Mouse (Mus musculus) liver, adult 2 months (tissue): ENCODE measurements around the gene Sbpl. TPM values are rescaled to one million over a fixed set of nuclear protein-coding genes. Genes with fewer than 3 reads are reported as not detected.

Source experiments
- DNase-seq: peaks from one replicate; pipeline ENCODE4 v3.0.0-alpha.2; 2011; ENCODE audit warnings: low read depth, low spot score; ENCODE audit errors: extremely low read depth
- H3K27ac ChIP-seq: fragments of 200-500 bp; replicated peaks from 2 replicates; pipeline ENCODE4 v1.5.1; 2012; ENCODE audit warnings: low read depth, mild to moderate bottlenecking, control low read depth, inconsistent platforms, low read length; ENCODE audit not compliant: insufficient read depth
- H3K27me3 ChIP-seq: fragments of 200-500 bp; 2 replicates; pipeline ENCODE4 v1.6.1; 2012; ENCODE audit warnings: mild to moderate bottlenecking, moderate library complexity, low read length, inconsistent platforms; ENCODE audit not compliant: control insufficient read depth, insufficient read depth
- H3K36me3 ChIP-seq: fragments of 200-500 bp; 2 replicates; pipeline ENCODE4 v1.6.1; 2012; ENCODE audit warnings: low read length, inconsistent platforms; ENCODE audit not compliant: control insufficient read depth, insufficient read depth
- H3K4me1 ChIP-seq: fragments of 200-500 bp; 2 replicates; pipeline ENCODE4 v1.6.1; 2011; ENCODE audit warnings: low read length; ENCODE audit not compliant: control insufficient read depth, insufficient read depth
- H3K4me3 ChIP-seq: fragments of 200-500 bp; 2 replicates; pipeline ENCODE4 v1.5.1; 2011; ENCODE audit warnings: low read depth, mild to moderate bottlenecking, control low read depth, low read length, moderate library complexity; ENCODE audit not compliant: insufficient read depth
- H3K79me2 ChIP-seq: fragments of 200-500 bp; 2 replicates; pipeline ENCODE4 v1.6.1; 2012; ENCODE audit warnings: inconsistent platforms, mild to moderate bottlenecking, low read length, moderate library complexity; ENCODE audit not compliant: control insufficient read depth, insufficient read depth
- H3K9ac ChIP-seq: fragments of 200-500 bp; 2 replicates; pipeline ENCODE4 v1.6.1; 2012; ENCODE audit warnings: low read depth, mild to moderate bottlenecking, control low read depth, inconsistent platforms, low read length
- CTCF ChIP-seq: fragments of 200-500 bp; IDR thresholded peaks from 2 replicates; pipeline ENCODE4 v1.5.1; 2011; ENCODE audit warnings: low read depth, low read length, control low read depth
- POLR2A ChIP-seq: fragments of 200-500 bp; IDR thresholded peaks from 2 replicates; pipeline ENCODE4 v1.6.1; 2011; ENCODE audit warnings: low read length, control low read depth; ENCODE audit not compliant: insufficient read depth; ENCODE audit errors: extremely low read depth
- WGBS: fragments of 180-500 bp; shearing (Covaris S2); methylation state at CpG from one replicate; pipeline ENCODE4 v1.1.7; 2018; 5-methylcytosine and 5-hydroxymethylcytosine counted together
- polyA plus RNA-seq: library from polyadenylated mRNA; depleted of rRNA; stranded (reverse); fragments of >200 nt; gene quantifications from 2 replicates; pipeline ENCODE4 v1.2.3, GENCODE M21; 2012
- total RNA-seq: library from RNA; depleted of rRNA; stranded (reverse); fragments of >200 nt; gene quantifications from 2 replicates; pipeline ENCODE4 v1.2.3, GENCODE M21; 2014

Gene Sbpl
- total and polyA plus RNA-seq, 2 experiments: not detected

DNA sequence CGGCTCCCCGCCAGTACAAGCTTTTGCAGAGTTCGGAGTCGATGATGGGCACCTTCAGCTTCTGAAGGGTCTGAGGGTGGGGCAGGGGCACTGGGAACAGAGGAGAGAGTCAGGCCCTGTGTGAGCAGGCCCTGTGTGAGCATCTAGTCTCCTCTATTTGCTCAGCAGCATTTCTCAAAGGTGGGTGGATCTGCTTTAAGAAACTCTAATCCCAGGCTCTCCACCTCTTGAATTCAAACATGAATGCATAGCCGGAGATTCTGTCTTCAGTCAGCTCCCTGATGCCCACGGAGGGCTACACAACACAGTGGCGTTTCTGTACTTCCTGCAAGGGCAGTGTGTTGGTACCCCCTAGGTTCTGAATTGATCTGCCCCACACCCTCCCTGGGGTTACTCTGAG, 39.6 kb upstream of the Sbpl start:
- H3K27ac ChIP-seq: no peak overlapping the region
- DNase-seq: no peak
- H3K9ac ChIP-seq: no peak overlapping the region
- no peaks in the 10 kb centered on the region for H3K36me3 ChIP-seq
- H3K4me3 ChIP-seq: no peak overlapping the region
- TF ChIP-seq POLR2A (no peak), CTCF (no peak)
- no peaks in the 10 kb centered on the region for H3K79me2 ChIP-seq
- WGBS: 73% methylated on average over 7 of the region's 7 CpGs
- no peaks in the 10 kb centered on the region for H3K4me1 ChIP-seq
- no peaks in the 10 kb centered on the region for H3K27me3 ChIP-seq

GRCm38 (mm10) chr17:23993559-23994428, 38.7 kb upstream of the Sbpl start:
- H3K9ac ChIP-seq: no peak overlapping the region
- no peak overlapping the region for H3K27ac ChIP-seq
- peak; percentile 80 for DNase-seq
- 11% methylated on average over 31 of the region's 31 CpGs for WGBS
- H3K4me3 ChIP-seq: no peak overlapping the region
- H3K36me3 ChIP-seq: no peaks in the 10 kb centered on the region
- no peaks in the 10 kb centered on the region for H3K27me3 ChIP-seq
- no peaks in the 10 kb centered on the region for H3K4me1 ChIP-seq
- H3K79me2 ChIP-seq: no peaks in the 10 kb centered on the region
- TF ChIP-seq POLR2A (no peak), CTCF (peak; percentile 79)

DNA sequence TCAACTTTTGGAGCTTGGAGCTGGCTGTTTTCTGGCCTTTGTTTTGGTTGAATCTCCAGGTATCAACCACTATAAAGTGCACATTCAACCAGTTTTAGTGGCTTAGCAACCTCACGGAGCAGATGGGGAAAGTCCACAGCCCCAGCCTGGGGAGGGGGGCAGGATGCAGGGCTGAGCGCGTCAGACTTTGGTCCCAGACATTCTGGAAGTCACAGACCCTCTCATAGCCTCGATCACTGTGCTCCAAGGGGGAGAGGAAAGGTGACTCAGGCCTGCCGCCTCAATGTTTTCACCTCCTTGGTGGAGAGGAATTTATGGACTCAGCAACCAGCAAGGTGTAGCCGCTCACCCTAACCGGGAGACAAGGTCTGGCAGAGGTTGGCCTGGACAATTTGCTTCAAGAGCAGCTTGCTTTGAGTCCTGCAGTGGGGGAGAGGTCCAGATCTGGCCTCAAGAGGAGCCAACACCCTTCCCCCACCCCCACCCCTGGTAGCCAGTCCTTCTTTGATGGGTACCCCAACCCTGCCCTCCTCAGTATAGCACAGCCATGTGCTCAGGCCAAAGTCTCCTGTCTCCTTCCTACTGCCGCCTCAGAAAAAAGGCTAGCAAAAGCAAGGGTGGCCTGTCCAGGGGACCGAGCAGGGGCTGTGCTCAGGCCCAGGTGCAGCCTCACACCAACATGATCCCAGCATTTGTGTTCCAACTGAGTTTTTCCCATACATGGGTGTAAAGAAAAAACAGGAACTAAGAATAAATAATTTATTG, 37.9 kb upstream of the Sbpl start:
- no peaks in the 10 kb centered on the region for H3K27me3 ChIP-seq
- TF ChIP-seq POLR2A (no peak), CTCF (no peak)
- 74% methylated on average over 9 of the region's 9 CpGs for WGBS
- H3K4me3 ChIP-seq: no peak overlapping the region
- no peak overlapping the region for H3K27ac ChIP-seq
- no peaks in the 10 kb centered on the region for H3K79me2 ChIP-seq
- no peaks in the 10 kb centered on the region for H3K4me1 ChIP-seq
- H3K9ac ChIP-seq: no peak overlapping the region
- DNase-seq: no peak
- no peaks in the 10 kb centered on the region for H3K36me3 ChIP-seq

GRCm38 (mm10) chr17:23989802-23990201, 34.7 kb upstream of the Sbpl start:
- Histone ChIP-seq H3K27ac (no peak overlapping the region), H3K4me1 (no peaks in the 10 kb centered on the region), H3K79me2 (no peaks in the 10 kb centered on the region), H3K9ac (no peak overlapping the region), H3K36me3 (no peaks in the 10 kb centered on the region), H3K27me3 (no peaks in the 10 kb centered on the region), H3K4me3 (no peak overlapping the region)
- TF ChIP-seq CTCF (no peak), POLR2A (no peak)
- WGBS: 60% methylated on average over 2 of the region's 2 CpGs
- no peak for DNase-seq

DNA sequence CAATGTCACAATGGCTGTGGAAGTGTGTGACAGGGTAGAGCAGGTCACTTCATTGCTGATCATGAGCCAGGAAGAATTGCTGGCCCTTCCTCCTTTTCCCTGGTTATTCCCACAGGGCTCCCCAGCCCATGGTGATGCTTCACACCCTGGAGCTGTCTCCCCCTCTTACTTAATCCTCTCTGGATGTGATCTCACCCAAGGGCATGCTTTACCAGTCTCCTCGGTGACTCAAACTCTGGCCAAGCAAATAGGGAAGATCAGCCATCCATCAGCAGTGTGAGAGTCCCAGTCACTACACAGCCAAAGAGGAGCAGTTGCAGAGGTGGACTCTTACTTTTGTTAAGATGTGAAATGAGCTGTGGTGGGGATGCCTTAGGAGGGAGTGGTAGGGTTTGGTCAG, 29.9 kb upstream of the Sbpl start:
- DNase-seq: no peak

More for the DNA sequence above, 29.9 kb upstream of the Sbpl start:
- Histone ChIP-seq H3K4me3 (no peak overlapping the region), H3K27me3 (no peaks in the 10 kb centered on the region), H3K4me1 (no peaks in the 10 kb centered on the region; the same call in 1 of the 2 replicates), H3K27ac (no peak overlapping the region), H3K36me3 (no peaks in the 10 kb centered on the region), H3K79me2 (no peaks in the 10 kb centered on the region), H3K9ac (no peak overlapping the region)
- 62% methylated on average over 1 of the region's 1 CpGs for WGBS
- TF ChIP-seq CTCF: no peak
- TF ChIP-seq POLR2A: no peak
